Mouse (Mus musculus) spleen, adult 18-20 months (tissue): ENCODE data around the gene Hbp1.

Experiments
- DNase-seq, 2 experiments: peaks; one replicate each; pipeline ENCODE4 v3.0.0; 2022; ENCODE audit warnings: mixed read lengths in 2 of 2

Hbp1 gene

DNA sequence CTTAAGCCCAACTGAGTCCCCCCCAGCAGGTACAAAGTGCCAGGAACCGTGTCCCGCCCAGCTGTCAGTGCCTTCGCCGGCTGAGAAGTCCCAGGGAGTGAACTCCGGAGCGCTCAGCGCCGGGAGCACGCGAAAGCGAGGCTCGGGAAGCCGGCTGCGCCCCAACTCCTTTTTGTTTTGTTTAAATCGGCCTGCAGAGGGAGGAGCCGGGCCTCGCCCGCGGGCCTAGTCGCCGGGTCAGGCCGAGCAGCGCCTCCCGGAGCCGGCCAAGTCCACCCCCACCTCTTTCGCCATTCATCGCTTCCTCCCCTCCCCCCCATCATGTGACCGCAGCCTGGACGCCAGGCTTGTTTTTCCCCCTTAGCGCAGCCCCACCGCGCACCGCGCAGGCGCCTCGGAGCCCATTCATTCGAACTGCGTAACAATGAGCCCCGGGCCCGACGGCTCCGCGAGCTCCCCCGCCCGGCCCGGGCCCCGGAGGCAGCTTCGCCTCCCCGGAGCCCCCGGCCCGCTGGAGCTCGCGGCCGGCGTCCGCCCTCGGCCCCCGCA lies 1.1 kb downstream of the Hbp1 start:
- peak; percentile 78 to 80 for DNase-seq

DNA sequence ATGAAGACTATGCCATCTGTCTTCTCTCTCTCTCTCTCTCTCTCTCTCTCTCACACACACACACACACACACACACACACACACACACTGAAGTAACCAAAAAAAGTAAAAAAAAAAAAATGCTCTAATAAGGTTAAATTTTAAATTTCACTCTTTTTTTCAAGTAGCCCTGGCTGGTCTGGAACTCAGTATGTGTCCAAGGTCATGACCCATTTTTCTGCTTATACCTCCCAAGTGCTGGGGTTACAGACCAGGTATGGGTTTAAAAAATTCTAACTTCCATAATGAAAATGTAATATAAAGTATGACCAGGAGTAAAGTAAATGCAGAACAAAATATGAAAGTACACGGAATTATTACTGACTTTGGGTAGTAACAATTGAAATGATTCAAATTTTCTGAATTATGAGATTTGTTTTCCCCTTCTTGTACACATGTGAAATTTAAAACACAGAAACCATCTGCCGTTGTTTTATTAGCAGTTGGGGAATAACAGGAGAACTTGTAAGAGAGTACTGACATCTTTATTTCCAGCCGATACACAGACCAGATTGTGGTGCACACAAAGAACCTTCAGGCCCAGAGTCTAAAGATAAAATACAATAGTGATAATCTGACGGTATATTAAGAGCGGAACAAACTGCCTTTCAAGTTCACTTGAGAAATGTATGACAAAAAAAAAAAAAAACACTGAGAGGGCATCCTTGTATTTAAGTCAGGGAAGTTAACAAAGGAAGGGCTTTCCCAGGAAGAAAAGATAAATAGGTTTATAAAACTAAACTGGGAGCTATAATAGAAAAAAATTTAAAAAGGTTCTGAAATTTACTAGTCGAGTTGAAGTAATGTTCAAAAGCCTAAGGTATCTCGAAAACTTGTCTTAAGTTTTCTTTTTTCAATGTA lies 2.0 kb downstream of the Hbp1 start:
- no peak for DNase-seq

DNA sequence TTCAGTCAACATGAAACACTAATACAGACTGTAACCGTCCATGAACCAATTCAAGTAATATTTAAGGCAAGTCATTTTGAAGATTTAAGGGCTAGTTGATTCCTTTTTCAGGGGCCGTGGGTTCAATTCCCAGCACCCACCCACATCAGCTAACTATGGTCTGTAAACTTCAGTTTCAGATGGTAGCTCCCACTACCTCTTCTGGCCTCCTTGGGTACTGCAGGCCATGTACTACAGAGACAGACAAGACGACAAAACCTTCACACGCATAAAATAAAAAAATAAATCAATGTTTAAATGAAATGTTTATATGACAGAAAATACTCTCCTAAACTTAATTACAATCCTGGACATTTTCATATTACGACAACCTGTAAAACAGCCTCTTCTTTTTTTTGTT lies 2.9 kb downstream of the Hbp1 start:
- peak in 1 of 2 experiments; percentile 51 for DNase-seq

DNA sequence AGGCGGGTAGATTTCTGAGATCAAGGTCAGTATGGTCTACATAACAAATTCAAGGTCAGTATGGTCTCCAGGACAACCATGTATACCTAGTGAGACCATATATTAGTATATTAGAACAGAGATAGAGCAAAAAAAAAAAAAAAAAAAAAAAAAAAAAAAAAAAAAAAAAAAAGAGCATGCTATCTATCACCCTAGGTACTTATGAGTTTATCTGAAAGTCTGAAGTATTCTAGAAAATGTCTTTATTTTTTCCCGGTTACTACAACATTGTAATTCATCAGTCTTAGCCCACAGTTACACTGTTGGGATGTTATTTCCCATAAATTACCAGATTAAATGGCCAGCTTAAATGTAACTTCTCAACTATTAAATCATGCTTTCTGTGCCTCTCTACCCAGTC lies 5.9 kb downstream of the Hbp1 start:
- no peak for DNase-seq

DNA sequence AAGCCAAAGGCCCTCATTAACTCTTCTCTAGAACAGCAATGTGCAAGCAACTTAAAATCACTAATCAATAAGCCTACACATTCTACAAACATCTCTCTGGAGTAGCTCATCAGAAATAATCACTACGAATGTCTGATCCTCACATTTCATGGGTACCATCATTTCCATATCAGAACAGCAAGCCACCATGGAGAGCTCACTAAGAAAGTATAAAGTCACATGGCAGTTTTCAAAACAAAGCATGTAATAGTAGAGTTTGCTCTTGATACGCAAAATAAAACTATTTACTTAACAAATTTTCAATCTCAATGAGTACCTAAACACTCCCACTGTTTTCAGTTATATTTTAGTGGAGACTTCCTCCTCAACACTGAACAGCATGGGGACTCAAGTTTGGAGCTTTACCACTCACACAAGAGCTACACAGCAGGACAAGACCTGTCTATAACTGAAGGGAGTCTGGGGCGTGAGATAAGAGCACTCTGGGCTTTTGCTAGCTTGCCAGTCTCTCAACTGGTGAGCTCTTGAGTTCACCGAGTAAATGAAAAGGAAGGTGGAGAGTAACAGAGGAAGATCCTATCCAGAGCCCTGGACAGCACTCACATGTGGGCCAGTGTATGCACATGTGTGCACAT lies 7.2 kb downstream of the Hbp1 start:
- DNase-seq: no peak

DNA sequence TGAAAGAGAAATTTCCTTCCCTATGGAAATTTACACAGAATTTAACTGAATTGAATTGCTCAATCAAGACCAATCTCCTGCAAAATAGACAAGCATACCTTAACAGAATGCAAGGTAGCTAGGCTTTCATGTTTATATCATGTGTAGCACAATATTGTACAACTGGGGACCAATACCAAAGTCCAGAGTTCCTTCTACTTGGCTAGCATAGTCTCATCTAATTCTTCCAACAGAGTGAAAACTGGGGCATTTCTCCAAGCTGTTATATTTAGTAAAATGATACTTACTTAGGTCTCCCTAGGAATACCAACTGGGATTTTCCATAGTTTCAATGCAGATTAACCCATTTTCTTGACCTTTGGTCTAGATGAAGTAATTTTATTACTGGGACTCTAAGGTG lies 11.3 kb downstream of the Hbp1 start:
- DNase-seq: no peak

DNA sequence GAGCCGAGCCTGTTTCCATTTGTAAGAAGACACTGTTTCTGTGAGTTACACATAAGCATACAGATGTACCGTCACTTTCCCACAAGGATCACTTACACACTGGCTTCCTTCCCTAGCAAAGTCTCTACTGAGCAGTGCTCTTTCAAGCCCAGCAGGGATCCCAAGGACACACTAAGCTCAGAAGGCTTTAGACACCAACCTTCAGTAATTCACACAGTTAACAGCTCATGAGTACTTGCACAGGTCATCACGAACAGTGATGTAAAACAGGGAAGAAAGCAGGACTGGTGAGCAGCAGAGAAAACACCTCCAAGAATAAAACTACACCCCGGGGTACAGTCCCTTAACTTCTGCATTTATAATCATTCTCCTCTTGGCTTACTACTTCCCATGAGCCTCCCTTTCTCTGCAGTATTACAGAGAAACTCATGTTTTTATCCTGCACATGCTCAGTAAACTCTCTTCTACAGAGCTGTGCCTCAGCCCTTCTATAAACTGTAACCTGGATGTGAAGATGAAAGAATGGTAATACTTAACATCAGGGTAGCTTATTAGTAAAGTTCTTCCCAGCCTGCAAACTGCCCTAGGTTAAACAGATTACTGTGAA lies 11.8 kb downstream of the Hbp1 start:
- no peak for DNase-seq

DNA sequence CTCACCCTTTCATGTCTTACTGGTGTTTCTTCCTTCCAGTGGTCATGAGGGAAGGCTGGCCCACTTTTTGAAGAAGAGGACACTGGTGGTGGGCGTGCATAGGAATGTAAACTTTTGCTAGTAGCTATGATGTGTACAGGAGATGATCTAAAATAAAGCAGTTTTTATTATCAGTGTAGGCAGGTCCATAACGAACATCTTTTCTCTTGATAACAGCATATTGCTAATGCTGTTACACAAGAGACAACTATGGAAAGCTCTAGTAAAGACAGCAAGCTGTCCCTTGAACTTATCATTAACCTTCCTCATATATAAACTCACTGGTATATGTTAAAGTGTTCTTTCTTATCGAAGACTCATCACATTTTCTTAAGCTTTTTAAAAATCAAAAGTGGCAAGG lies 12.7 kb downstream of the Hbp1 start:
- no peak for DNase-seq

DNA sequence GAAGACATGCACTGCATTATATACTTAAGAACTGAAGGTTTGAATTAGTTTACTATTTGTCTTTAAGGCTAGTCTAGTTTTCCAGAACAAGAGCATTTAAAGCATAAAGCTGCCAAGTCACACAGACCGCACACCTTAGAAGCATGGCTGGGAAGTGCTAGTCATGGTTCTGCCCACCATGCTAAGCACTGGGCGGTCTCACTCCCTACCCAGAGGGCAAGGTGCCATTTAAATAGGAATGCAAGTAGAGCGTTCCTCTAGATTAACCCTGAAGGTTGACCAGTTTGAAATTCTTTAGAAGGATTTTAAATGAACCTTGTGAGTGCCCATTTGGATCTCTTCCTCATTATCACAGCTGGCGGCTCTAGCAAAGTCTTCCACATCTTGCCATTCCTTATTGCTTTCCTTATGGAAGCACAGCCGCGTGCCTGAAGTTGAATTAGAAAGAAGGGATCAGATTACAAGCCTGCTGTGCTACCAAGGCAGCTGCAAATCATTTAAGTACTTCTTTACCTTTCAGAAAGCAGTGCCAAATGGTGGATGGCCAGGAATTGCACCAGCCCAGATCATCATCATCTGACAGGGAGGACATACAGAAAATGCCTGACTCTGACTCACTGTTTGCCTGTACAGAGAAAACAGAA lies 13.6 kb downstream of the Hbp1 start:
- no peak for DNase-seq

DNA sequence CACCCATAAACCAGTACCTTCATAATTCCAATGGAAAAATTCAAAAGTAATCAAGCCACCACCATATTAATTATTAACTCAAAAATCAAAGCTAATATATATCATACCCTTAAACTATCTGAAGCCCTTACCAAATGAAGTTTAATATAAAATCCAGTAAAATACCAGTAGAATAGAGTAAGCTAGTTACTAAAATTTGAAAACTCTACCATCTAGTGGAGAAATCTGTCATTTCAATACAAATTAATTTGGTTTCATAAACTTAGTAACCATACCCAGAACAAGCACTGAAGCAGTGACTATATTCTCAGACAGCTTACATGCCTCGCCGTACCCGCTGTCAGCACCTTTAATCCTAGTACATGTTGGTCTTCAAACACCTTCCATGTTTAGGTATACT lies 18.5 kb downstream of the Hbp1 start:
- DNase-seq: no peak

DNA sequence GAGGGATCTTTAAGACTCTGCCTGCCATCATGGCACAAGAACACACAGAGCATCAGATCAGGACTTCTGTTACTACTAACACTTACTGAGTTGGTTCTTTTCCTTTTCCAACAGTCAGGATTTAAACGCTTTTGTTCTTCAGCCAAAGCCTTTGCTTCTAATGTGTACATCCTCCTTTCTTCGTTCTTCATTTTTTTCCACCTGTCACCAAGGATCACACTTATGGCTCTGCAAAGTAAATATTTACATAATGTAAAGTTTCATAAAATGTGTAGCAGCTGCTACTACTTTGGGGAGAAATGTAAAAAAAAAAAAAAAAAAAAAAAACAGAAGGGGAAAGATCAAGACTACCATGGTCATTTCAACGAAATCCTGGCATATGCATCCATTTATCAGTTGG lies 21.8 kb downstream of the Hbp1 start:
- DNase-seq: no peak

DNA sequence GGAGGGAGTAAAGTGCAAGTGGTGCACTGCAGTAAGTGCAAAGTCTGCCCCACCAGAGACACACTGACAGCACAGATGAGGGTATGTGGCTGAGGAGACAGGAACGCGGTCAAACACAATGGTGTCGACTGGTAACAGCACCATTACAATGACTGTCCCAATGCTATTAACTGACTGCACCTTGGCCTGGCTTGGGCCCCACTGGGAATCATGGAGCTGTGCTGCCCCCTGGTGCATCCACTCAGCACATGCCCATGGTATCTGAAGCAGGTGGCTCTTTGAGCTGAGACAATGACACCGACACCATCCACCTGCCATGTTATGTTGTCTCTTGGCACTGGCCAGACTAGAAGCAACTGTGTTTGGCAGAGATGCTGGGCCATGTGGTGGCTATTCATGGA lies 23.7 kb downstream of the Hbp1 start:
- peak in 1 of 2 experiments; percentile 39 for DNase-seq

DNA sequence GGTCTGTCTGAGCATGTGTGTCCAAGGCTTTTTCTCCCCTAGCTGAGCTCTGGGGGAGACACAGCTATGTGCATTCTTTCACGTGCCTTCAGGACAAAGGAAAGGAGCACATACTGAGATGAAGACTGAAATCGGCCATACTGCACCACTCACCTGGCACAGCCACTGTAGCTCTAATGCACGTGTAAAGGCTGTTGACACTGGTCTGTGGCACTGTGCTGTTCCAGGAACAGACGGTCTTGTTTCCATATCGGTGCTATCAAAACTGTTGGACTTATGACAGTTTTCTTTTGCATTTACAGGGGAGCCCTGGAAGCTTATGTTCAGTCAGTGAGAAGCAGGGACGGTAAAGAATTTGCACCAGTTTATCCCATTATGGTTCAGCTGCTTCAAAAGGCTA lies 25.0 kb downstream of the Hbp1 start:
- no peak for DNase-seq

DNA sequence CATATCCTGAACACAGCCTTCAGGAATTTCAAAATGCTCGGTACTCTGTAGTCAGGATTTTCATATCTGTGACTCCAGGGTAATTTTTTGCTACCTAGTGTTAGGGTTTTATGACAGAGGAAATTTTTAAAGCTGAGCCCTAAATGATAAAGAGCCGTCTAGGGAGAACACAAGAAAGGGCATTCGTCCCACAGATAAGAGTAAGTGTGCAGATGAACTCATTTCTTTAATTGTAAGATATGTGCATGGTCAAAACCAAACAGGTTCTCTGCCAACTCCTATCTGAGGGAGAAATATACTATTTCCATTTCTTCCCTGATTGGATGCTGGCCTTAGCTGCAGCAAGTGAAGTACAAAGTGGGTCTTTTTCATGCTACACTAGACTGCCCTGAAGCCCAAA lies 26.2 kb downstream of the Hbp1 start:
- no peak for DNase-seq

DNA sequence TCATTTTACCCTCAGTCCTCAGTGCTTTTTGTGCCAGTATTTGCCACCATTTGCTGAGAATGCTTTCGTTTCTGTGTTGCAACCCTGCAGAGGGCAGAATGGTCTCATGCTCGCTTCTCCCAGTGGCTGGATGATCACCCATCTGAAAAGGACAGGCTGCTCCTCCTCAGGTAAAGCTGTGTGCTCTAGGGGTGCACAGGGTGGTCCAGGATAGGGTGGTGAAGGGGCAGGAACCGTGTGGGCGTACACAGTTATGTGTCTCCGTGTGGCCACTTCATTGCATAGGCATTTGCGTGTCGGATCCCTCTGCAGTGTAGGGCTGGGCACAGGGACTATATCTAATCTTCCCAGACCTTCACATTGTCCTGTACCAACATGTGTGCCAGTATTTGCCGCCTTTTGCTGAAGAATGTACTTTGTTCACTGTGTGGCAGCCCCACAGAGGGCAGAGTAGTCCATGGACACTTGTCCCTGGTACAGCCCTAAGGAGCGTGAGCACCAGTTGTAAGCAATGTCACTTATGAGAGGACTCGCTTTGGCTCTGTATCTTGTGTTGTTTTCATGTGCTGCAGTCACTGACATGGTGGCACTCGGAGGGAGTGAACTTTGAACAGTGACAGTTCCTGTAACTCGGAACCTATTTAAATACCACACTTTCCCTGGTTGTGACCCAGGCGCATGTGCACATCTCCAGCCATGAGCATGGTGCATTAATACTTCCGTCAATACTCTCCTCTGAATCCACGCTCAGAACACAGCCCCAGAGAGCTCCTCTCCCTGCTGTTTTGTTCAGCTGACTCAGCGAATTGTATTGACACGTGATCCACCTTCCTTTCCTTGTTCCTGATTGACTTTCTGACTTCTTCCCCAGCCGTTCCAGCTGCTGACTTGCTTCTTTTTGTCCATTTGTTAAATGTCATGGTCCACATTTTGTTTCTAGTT lies 29.6 kb downstream of the Hbp1 start:
- DNase-seq: no peak

DNA sequence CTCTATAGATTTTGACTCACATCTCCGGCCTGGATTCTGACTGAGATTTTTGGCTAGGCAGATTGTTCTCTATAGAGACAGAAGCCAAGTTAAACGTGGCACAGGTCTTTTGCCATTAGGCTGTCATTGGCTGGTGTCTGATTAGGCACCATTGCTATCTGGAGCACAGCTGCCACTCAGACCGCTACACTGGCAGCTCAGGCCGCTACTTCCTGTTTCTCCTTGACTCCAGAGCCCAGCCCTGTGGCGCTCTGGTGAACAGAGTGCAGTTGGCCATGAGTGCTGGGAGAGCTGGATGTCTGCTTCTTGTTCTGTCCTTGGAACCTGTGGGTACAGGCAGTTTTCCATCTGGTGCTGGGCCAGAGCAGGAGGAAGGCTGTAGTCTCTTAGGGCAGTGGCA lies 33.1 kb downstream of the Hbp1 start:
- DNase-seq: no peak

DNA sequence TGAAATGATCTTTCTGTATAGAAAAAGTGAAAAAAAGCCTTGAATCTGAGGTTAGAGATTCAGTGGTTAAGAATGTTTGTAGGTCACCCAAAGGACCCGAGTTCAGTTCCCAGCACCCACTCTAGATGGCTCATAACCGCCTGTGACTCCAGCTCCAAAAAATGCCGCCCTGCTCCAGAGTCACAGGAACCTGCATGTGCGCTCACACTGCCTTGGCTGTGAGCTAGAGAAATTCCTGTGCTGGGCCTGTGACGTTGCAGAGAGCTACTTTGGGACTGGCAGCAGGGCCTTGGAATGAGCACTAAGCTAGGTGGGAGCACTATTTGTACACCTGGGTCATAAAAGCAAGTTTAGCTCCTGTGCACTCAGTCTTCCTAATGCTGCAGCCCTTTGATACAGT lies 33.6 kb downstream of the Hbp1 start:
- DNase-seq: no peak

DNA sequence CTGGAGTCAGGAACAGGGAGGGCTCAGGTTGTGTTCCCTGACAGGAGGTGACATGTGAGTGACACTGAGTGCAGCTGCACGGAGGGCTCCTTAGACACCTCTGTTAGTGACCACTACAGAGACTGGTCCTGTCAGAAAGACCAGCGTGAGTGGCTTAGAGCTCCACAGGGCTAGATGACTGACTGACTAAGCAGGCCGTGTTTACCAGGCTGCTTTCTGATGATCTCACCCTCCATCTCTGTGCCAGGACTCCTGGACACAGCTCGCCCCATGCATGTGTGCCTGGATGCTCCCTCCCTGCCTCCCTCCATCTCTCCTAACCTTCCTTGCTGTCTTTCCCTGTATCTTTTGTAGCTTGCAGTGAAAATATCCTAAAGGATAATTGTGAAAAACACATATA lies 36.7 kb downstream of the Hbp1 start:
- DNase-seq: no peak

DNA sequence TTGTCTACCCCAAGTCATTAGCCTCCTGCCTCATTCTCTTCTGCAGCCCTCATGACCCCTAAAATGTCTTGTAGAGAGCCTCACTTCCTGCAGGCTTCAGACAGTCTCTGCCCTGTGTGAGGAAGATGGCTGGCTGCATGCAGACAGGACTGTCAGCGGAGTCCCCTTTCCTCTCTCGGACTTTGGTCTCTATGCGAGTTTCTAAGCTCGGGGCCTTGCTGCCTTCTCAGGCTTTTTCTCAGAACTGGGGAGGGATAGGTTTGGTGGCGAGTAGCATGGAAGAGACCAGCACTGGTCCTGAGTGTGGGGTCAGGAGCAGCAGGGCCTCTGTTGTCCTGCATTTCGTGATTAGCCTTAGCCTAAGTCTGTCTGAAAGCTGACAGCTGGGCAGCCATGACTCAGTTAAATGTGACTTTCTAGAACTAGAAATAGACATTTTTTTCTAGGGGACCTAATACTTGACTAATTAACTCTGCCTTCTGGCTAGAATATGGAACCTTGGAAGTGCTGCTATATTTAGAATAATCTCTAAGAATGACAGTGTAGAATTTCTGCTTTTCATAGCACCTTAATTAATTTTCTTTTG lies 37.3 kb downstream of the Hbp1 start:
- DNase-seq: no peak

DNA sequence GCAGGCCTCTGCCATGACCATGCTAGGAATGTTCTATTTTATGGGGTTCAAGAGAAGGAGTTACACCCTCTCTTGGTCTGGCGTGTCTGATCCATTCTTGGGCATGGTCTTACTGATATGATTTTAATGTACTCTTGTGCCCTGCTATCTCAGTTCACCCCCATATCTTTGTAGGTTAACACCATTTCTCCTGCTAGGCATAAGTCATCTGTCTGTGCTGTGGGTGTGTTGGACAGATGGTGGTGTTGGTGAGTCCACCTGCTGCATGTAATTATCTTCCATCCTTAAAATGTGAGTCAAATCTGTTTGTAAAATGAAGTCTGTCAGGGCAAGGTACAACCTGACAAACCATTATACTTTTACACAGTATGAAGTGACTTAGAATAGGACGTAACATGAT lies 42.9 kb downstream of the Hbp1 start:
- no peak for DNase-seq

DNA sequence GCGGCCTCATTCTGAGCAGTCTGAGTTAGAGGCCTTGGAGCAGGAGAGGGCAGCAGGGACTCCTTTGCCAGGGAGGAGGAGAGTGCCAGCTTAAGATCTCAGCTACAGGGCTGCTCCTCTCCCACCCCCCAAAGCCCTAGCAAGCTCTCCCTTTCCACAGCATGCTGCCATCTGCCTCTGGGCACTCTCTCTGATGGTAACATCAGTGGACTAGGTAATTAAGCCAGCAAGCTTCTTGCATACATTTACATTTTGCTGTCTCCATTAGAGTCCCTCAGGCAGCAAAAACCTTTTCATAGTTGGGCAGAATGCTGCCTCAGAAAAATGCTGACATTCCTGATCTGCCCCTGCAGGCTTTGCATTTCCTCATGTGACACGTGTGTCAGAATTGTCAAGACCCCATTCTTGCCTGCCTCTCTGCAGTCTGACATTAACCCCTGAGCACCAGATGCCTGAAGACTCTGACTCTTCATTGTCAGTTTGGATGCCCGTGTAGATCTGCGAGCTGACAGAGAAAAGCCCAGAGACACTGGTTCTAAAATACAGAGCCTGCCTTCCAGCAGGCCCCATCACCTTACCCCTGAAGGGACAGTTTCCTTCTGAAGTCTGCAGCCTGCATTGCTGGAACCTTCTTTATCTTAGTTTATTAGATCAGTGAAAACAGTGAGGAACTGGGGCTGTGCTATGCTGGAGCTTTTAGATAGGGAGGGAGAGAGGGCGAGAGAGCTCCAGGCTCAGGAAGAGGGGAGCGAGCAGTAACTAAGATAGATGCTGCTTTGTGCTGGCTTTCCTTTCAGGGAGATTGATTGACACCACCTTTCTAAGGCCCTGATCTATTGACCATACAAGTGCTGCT lies 44.4 kb downstream of the Hbp1 start:
- no peak for DNase-seq
